Mouse (Mus musculus): ENCODE data around the gene Obox6. TPM values are rescaled to one million over a fixed set of nuclear protein-coding genes. Genes with fewer than 3 reads are reported as not detected.

Gene Obox6
- polyA plus RNA-seq, 1 experiment from 2014 or later: not detected

Other genes starting within 250 kb of the Obox6 start
- not detected in 2 replicates for gene Obox3, start 199.8 kb downstream of the Obox6 start, polyA plus RNA-seq (2014; fragmentation: Nextera tagmentation; extraction: Ambion mirVana)
- gene Obox5, start 89.5 kb downstream of the Obox6 start, polyA plus RNA-seq (2014; fragmentation: Nextera tagmentation; extraction: Ambion mirVana): not detected in 2 replicates
- not detected in 2 replicates for gene Crx, start 40.3 kb upstream of the Obox6 start, polyA plus RNA-seq (2014; fragmentation: Nextera tagmentation; extraction: Ambion mirVana)
- not detected in 2 replicates for gene Crxos, start 42.9 kb upstream of the Obox6 start, polyA plus RNA-seq (2014; fragmentation: Nextera tagmentation; extraction: Ambion mirVana)
- 802 and 852 TPM in 2 replicates for gene Selenow, start 82.7 kb upstream of the Obox6 start, polyA plus RNA-seq (2014; fragmentation: Nextera tagmentation; extraction: Ambion mirVana)
- gene Nop53, start 106.4 kb upstream of the Obox6 start, polyA plus RNA-seq (2014; fragmentation: Nextera tagmentation; extraction: Ambion mirVana): 182 and 190 TPM in 2 replicates
- 37.7 and 38.6 TPM in 2 replicates for gene Ehd2, start 127.9 kb upstream of the Obox6 start, polyA plus RNA-seq (2014; fragmentation: Nextera tagmentation; extraction: Ambion mirVana)
- 6.8 and 7.4 TPM in 2 replicates for gene Bicra, start 208.2 kb upstream of the Obox6 start, polyA plus RNA-seq (2014; fragmentation: Nextera tagmentation; extraction: Ambion mirVana)
- gene Zfp541, start 222.1 kb upstream of the Obox6 start, polyA plus RNA-seq (2014; fragmentation: Nextera tagmentation; extraction: Ambion mirVana): 0.04 TPM in 2 replicates